Mouse (Mus musculus): Measurements from ENCODE around the gene Lypd3. TPM values are rescaled to one million over a fixed set of nuclear protein-coding genes. Genes with fewer than 3 reads are reported as not detected.

Lypd3 gene
- polyA plus RNA-seq, 1 experiment: not detected

- TF ChIP-seq GATA1 (IDR thresholded peaks at IDR 0.05; ENCODE audit: low read length): no peak
Observed at GRCm38 (mm10) chr7:24637046-24637445, 696 bp downstream of the Lypd3 start.

- TF ChIP-seq GATA1 (IDR thresholded peaks at IDR 0.05; ENCODE audit: low read length): no peak
Observed at GRCm38 (mm10) chr7:24638026-24638856, 1.9 kb downstream of the Lypd3 start.

- no peak for TF ChIP-seq GATA1 (IDR thresholded peaks at IDR 0.05; ENCODE audit: low read length)
Observed at GRCm38 (mm10) chr7:24640450-24640849, 4.1 kb downstream of the Lypd3 start.

GRCm38 (mm10) chr7:24642491-24642890, 6.1 kb downstream of the Lypd3 start:
- no peak for TF ChIP-seq GATA1 (IDR thresholded peaks at IDR 0.05; ENCODE audit: low read length)

GRCm38 (mm10) chr7:24644492-24644891, 8.1 kb downstream of the Lypd3 start:
- no peak for TF ChIP-seq GATA1 (IDR thresholded peaks at IDR 0.05; ENCODE audit: low read length)

- TF ChIP-seq GATA1 (IDR thresholded peaks at IDR 0.05; ENCODE audit: low read length): no peak
Observed at GRCm38 (mm10) chr7:24644996-24645395, 8.6 kb downstream of the Lypd3 start.

GRCm38 (mm10) chr7:24646486-24646885, 10.1 kb downstream of the Lypd3 start:
- TF ChIP-seq GATA1 (IDR thresholded peaks at IDR 0.05; ENCODE audit: low read length): no peak

- no peak for TF ChIP-seq GATA1 (IDR thresholded peaks at IDR 0.05; ENCODE audit: low read length)
Observed at GRCm38 (mm10) chr7:24653681-24654080, 17.3 kb downstream of the Lypd3 start.

- TF ChIP-seq GATA1 (IDR thresholded peaks at IDR 0.05; ENCODE audit: low read length): no peak
Observed at GRCm38 (mm10) chr7:24659737-24660357, 23.5 kb downstream of the Lypd3 start.

GRCm38 (mm10) chr7:24661118-24661904, 25.0 kb downstream of the Lypd3 start:
- TF ChIP-seq GATA1 (IDR thresholded peaks at IDR 0.05; ENCODE audit: low read length): no peak

- TF ChIP-seq GATA1 (IDR thresholded peaks at IDR 0.05; ENCODE audit: low read length): no peak
Observed at GRCm38 (mm10) chr7:24662575-24662974, 26.2 kb downstream of the Lypd3 start.

GRCm38 (mm10) chr7:24664301-24664700, 28.0 kb downstream of the Lypd3 start:
- no peak for TF ChIP-seq GATA1 (IDR thresholded peaks at IDR 0.05; ENCODE audit: low read length)

GRCm38 (mm10) chr7:24664959-24665358, 28.6 kb downstream of the Lypd3 start:
- TF ChIP-seq GATA1 (IDR thresholded peaks at IDR 0.05; ENCODE audit: low read length): no peak

GRCm38 (mm10) chr7:24671944-24672439, 35.6 kb downstream of the Lypd3 start:
- TF ChIP-seq GATA1 (IDR thresholded peaks at IDR 0.05; ENCODE audit: low read length): no peak

GRCm38 (mm10) chr7:24676575-24676974, 40.2 kb downstream of the Lypd3 start, which contains the start of gene Tex101:
Gene Tex101 (minus strand): TSS chr7:24676675.
- TF ChIP-seq GATA1 (IDR thresholded peaks at IDR 0.05; ENCODE audit: low read length): no peak

Other genes with a start within 250 kb of the Lypd3 start
- gene Smg9, start 236.9 kb upstream of the Lypd3 start, polyA plus RNA-seq (2012): 68.9 and 82.0 TPM in 2 replicates
- 0.06 and 0.15 TPM in 2 replicates for gene Irgc1, start 184.3 kb upstream of the Lypd3 start, polyA plus RNA-seq (2012)
- gene Plaur, start 174.1 kb upstream of the Lypd3 start, polyA plus RNA-seq (2012): not detected in 2 replicates
- gene Cadm4, start 154.5 kb upstream of the Lypd3 start, polyA plus RNA-seq (2012): 0.05 and 0.08 TPM in 2 replicates
- 96.8 and 126 TPM in 2 replicates for gene Zfp428, start 129.5 kb upstream of the Lypd3 start, polyA plus RNA-seq (2012)
- gene AC161166.1, start 124.1 kb upstream of the Lypd3 start, polyA plus RNA-seq (2012): not detected in 2 replicates
- 9.6 and 12.1 TPM in 2 replicates for gene Irgq, start 105.9 kb upstream of the Lypd3 start, polyA plus RNA-seq (2012)
- not detected in 2 replicates for gene Pinlyp, start 90.4 kb upstream of the Lypd3 start, polyA plus RNA-seq (2012)
- 330 and 397 TPM in 2 replicates for gene Xrcc1, start 90.3 kb upstream of the Lypd3 start, polyA plus RNA-seq (2012)
- gene Ethe1, start 49.0 kb upstream of the Lypd3 start, polyA plus RNA-seq (2012): 14.2 and 16.1 TPM in 2 replicates
- not detected in 2 replicates for gene Zfp575, start 48.9 kb upstream of the Lypd3 start, polyA plus RNA-seq (2012)
- 2.3 and 3.3 TPM in 2 replicates for gene Phldb3, start 25.8 kb upstream of the Lypd3 start, polyA plus RNA-seq (2012)
- not detected in 2 replicates for gene Tex101, start 40.1 kb downstream of the Lypd3 start, polyA plus RNA-seq (2012)
- gene BC049730, start 72.7 kb downstream of the Lypd3 start, polyA plus RNA-seq (2012): not detected in 2 replicates
- gene Gm4763, start 90.4 kb downstream of the Lypd3 start, polyA plus RNA-seq (2012): not detected in 2 replicates
- 0.04 and 0.10 TPM in 2 replicates for gene Cd177, start 123.8 kb downstream of the Lypd3 start, polyA plus RNA-seq (2012)
- gene Ceacam10, start 140.7 kb downstream of the Lypd3 start, polyA plus RNA-seq (2012): not detected in 2 replicates
- 0.15 and 0.21 TPM in 2 replicates for gene Gm9844, start 225.7 kb downstream of the Lypd3 start, polyA plus RNA-seq (2012)
- gene Lypd4, start 233.4 kb downstream of the Lypd3 start, polyA plus RNA-seq (2012): not detected in 2 replicates
- gene Dmrtc2, start 233.5 kb downstream of the Lypd3 start, polyA plus RNA-seq (2012): not detected in 2 replicates
- gene Rps19, start 247.8 kb downstream of the Lypd3 start, polyA plus RNA-seq (2012): 4,389 and 5,872 TPM in 2 replicates

Measured in G1E-ER4 (cell line).